Mouse (Mus musculus) hindbrain, embryonic 13.5 days (tissue): ENCODE results near the gene Pbsn. TPM values are rescaled to one million over a fixed set of nuclear protein-coding genes. Genes with fewer than 3 reads are reported as not detected.

Experiments
- ATAC-seq: fragments of 200-750 bp; cut with Nextera tagmentation; 2 replicates; pipeline ENCODE4 v1.8.0; 2017; ENCODE audit warnings: moderate TSS enrichment; ENCODE audit not compliant: low FRiP score
- H3K27ac ChIP-seq: fragments of 300-500 bp; sonication (generic); 2 replicates; pipeline ENCODE4 v1.5.1; 2015; ENCODE audit warnings: inconsistent platforms, mild to moderate bottlenecking, moderate library complexity
- H3K27me3 ChIP-seq: fragments of 300-500 bp; sonication (generic); 2 replicates; pipeline ENCODE4 v1.6.1; 2015; ENCODE audit warnings: mild to moderate bottlenecking, inconsistent platforms
- H3K36me3 ChIP-seq: fragments of 300-500 bp; sonication (generic); 2 replicates; pipeline ENCODE4 v1.6.1; 2015; ENCODE audit warnings: mild to moderate bottlenecking, inconsistent platforms
- H3K4me1 ChIP-seq: fragments of 300-500 bp; sonication (generic); replicated peaks from 2 replicates; pipeline ENCODE4 v1.6.1; 2015; ENCODE audit warnings: inconsistent platforms
- H3K4me2 ChIP-seq: fragments of 300-500 bp; sonication (generic); 2 replicates; pipeline ENCODE4 v1.6.1; 2015; ENCODE audit warnings: inconsistent platforms, mild to moderate bottlenecking, moderate library complexity
- H3K4me3 ChIP-seq: fragments of 300-500 bp; sonication (generic); 2 replicates; pipeline ENCODE4 v1.5.1; 2015; ENCODE audit warnings: mild to moderate bottlenecking, inconsistent platforms
- H3K9ac ChIP-seq: fragments of 300-500 bp; sonication (generic); 2 replicates; pipeline ENCODE4 v1.6.1; 2015; ENCODE audit warnings: mild to moderate bottlenecking, inconsistent platforms
- H3K9me3 ChIP-seq: fragments of 300-500 bp; sonication (generic); 2 replicates; pipeline ENCODE4 v1.6.1; 2016; ENCODE audit warnings: inconsistent platforms
- WGBS: fragments of 180-500 bp; shearing (Covaris S2); methylation state at CpG from one replicate; pipeline ENCODE4 v1.1.7; 2015; 5-methylcytosine and 5-hydroxymethylcytosine counted together
- polyA plus RNA-seq: library from polyadenylated mRNA; unstranded; fragments of >200 nt; fragmentation: Nextera tagmentation; extraction: Ambion mirVana; gene quantifications from 2 replicates; pipeline ENCODE4 v1.2.1, GENCODE M21; 2015

Pbsn gene
- polyA plus RNA-seq, 1 experiment from 2014 or later: not detected

DNA sequence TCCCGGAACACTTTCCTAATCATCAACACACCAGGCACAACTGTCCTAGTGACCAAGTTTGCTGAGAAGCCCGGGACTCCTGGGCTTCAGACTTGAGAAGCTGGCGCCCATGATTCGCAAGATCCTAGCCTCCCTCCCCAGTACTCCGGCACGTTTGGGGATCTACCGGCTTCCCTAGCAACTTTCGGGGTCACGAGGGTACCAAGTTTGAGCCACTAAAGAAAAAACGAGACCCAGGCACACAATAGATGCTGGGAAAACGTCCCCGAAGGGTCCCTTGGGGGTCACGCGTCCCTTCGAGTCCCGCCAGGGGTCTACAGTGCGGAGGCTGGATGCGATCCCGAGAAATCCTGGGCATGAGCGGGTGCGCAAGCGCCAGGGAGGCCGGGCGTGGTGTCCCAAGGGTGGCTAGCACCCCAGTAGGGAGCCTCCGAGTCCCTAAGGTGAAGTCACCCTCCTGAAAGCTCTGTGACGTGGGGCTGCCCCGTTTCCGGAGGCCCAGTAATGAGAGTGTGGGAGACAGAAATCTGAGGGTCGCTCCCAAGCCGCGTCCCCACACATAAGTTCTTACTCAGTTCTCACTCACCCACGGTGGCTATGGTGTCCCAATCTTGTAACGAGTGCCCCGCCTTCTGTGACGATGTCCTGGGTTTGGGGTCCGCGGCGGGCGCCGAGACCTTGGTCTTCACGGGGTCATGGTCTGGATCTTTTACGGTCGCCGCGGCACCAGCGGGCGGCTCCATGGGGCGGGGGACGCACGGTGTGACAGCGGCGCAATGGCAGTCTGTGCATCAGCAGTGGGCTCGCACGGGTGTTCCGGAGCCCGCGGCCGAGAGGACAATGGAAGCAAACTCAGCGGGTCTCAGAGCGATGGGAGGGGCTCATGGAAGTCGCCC lies 58.2 kb downstream of the Pbsn start:
- Histone ChIP-seq H3K4me1 (peaks cover 25% of the 10 kb centered on the region), H3K9me3 (no peaks in the 10 kb centered on the region), H3K4me3 (peak overlapping the region; percentile 64), H3K4me2 (peak overlapping the region; percentile 64), H3K9ac (peak overlapping the region; percentile 79), H3K36me3 (no peaks in the 10 kb centered on the region), H3K27ac (peak overlapping the region; percentile 88), H3K27me3 (no peaks in the 10 kb centered on the region)
- peak; percentile 83 for ATAC-seq
- WGBS: 18% methylated on average over 60 of the region's 61 CpGs

DNA sequence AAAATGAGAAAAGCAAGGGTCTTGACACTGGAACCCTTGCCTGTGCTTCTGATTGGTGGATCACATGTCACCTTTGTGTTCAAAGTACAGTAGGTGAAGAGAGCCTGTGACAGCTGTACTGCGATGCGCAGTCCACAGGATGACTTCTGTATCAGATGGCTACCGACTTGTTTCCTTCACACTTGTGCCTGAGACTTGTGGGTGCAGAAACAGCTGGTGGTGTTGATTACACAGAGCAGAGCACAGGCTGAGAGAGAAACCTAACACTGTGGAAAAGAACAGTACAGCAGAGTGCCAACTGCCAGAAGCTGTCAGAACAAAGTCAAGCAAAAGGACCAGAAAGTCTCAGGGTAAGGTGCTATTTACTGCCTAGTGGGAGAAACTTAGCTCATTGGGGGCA lies 64.7 kb downstream of the Pbsn start:
- ATAC-seq: no peak
- Histone ChIP-seq H3K4me1 (peaks cover 16% of the 10 kb centered on the region), H3K36me3 (peaks cover 19% of the 10 kb centered on the region), H3K4me2 (no peak overlapping the region), H3K9ac (no peak overlapping the region), H3K27ac (no peak overlapping the region), H3K27me3 (no peaks in the 10 kb centered on the region), H3K9me3 (no peaks in the 10 kb centered on the region), H3K4me3 (no peak overlapping the region)
- WGBS: 93% methylated on average over 3 of the region's 3 CpGs

Other genes with a start within 250 kb of the Pbsn start
- gene Prkx, start 57.3 kb downstream of the Pbsn start, polyA plus RNA-seq: 29.5 and 30.3 TPM in 2 replicates
- gene Gm14744, start 11.1 kb upstream of the Pbsn start, polyA plus RNA-seq: not detected in 2 replicates
- gene 5430402E10Rik, start 71.4 kb upstream of the Pbsn start, polyA plus RNA-seq: not detected in 2 replicates
- not detected in 2 replicates for gene Obp1a, start 237.8 kb upstream of the Pbsn start, polyA plus RNA-seq